Mouse (Mus musculus): Measurements from ENCODE around the gene Rpl27a.

Rpl27a gene

DNA sequence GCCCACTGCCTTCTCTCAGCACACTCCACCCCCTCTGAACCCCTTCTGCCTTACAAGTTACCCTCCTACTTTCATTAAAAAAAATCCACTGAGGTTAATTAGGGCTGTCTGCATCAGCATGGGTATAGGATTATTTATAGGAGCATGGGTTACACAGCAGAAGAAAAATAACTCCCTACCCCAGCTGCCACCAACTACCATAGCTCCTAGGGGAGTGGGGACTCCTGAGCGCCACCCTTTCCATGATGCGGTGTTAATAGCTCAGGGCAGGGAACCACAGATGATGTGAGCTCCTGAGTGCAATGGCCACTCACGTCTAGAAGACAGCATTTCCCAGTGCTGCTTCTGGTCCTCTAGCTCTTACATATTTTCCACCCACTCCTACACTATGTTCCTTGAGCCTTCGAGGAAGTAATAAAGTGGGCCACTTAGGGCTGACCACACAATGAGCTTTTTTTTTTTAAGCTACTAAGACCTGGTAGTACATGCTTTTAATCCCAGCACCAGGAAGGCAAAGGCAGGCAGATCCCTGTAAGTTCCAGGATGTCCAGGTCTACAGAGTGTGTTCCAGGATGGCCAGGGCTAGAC, 44.9 kb downstream of the Rpl27a start:
- DNase-seq (ENCODE audit: low read depth, low spot score): no peak

DNA sequence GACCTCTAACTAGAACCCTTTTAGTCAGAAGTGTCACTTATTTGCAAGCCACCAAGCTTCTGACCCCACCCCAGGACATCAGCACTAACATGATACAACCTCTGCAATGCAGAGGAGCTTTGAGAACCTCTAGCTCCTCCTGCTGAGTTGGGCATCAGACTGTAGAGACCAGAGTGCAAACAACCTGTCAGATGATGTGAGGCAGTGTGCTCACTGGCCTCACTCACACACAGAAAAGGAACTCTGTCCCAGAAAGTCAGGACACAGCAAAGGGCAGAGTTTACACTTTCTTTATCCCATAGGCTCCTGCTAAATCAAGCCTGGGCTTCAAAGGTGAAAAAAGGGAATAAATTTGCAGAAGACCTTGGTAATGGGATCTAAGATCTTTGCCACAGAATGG, 47.4 kb downstream of the Rpl27a start:
- no peak for DNase-seq (ENCODE audit: low read depth, low spot score)

DNA sequence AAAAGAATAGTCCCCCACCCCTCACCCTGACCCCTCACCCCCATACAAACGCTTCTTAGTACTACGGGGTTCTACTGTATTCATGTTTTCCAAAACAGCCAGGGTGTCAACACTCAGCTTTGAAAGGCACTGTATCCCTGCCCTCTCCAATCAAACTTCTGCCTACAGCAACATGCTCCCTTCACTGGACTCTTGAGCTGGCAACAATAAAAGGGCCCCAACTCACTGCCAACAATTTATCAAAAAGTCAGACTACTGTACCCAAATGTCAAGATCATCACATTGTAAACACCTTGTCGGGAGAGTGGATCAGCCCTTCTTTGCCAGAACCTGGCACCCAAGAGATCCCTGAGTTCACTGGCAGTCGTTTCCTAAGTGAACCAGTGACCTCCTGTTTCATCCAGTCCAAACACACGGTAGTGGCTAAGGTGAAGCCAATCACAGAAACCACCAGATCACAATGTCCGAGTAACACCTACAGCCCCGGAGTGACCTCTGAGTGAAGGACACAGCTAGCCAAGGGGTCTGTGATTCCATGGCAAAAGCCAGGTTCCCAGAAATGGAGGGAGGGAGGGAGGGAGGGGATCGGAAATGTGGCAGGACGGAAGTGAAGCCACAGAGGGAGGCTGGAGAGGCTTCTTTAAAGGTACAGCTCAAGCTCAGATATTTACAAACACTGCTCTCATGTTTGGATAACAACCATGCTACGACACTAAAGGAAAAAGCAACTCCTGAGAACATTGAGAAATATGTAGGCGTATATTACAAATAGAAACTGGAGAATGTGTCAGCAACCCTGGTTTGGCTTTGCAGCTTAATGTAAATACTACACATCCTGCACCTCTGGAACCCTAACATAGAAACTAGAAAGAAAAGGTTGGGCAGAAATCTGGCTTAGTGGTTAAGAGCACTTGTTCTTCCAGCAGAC, 48.2 kb downstream of the Rpl27a start:
- DNase-seq (ENCODE audit: low read depth, low spot score): no peak

DNA sequence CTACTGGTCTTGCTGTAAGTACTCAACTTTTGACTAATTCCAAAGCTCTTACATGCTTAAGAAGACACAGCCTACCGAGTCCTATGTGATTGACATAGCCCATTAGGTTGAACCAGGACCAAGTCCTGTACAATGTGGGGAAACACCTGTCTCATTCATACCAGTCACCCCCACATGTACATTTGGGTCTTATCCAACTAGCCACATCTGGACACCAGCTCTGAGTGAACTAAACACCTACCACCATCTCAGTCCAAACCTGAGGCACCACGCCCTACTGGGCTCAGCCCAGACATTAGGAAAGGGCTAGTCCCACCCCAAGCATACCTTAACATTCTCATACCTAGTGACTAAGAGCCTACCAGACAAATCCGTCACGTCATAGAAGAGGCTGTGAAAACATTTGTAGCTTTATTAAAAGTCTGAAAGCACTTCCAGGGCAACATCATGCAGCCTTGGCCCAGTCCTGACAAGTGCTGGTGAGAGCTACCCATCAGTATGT, 49.5 kb downstream of the Rpl27a start:
- DNase-seq (ENCODE audit: low read depth, low spot score): no peak
